Mouse (Mus musculus): ENCODE measurements at regions not wholly inside any gene's neighbourhood (a gene's known extent, or its start where the extent isn't known, plus 50 kb on each side); places are given as distances from the start of the nearest gene placed in this dataset.

DNA sequence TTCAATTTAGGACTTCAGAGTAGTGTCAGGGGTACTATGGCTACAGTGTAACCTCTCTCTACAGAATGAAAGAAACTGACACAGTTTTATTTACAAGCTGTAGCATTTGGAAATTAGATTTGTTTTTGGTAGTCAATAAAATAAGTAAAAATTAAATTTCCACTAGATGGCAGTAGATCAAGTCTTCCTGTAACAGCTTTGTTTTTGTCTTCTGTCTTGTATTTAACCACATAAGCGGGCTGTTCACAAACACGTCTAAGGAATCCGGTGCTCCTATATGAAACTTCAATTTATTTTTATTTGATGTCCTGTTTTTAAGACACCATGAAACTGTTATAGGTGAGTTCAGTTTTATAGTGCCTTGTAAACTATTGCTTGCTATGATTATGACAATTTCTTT is 238.8 kb downstream of the Usp25 start:
- TF ChIP-seq CTCF (IDR thresholded peaks at IDR 0.05; ENCODE audit: insufficient read depth, low read length) = peak; percentile 22; the same call in 1 of the 2 replicates
- TF ChIP-seq POLR2A (IDR thresholded peaks at IDR 0.05; ENCODE audit: borderline replicate concordance, extremely low read depth, low read depth, low read length) = no peak

Data from lung, adult 2 months (tissue).